Mouse (Mus musculus) T-helper 2 cell (primary cell): ENCODE measurements around the gene Klhl42.

ENCODE experiments used
- in situ Hi-C: fragments of 300-600 bp; cut with MboI, MseI; formaldehyde crosslinking; loops from one replicate; pipeline ENCODE4 v1.15.1; 2025; ENCODE audit warnings: high pct_unique_total_duplicates

Gene Klhl42

GRCm38 (mm10) chr6:147091136-147092120 is at the start of gene Klhl42:
Gene Klhl42 (plus strand): TSS chr6:147091379.
- in situ Hi-C loops: loop anchor here (5.0 to 25.0 kb wide), 2 partner anchors 44 to 1721 kb away; no protein-coding TSS in a partner anchor

- in situ Hi-C loops: no loop called here
Measured at GRCm38 (mm10) chr6:147042291-147043290, 48.6 kb upstream of the Klhl42 start, which contains the start of gene Mrps35. Gene Mrps35 (plus strand): TSS chr6:147042764.

- in situ Hi-C loops: no loop called here
Measured at GRCm38 (mm10) chr6:147043633-147044032, 47.5 kb upstream of the Klhl42 start.

GRCm38 (mm10) chr6:147049239-147049805 is 41.9 kb upstream of the Klhl42 start:
- in situ Hi-C loops: loop anchor here (5.0 kb wide), 1 partner anchor 43 kb away; the partner anchor contains the start of gene Klhl42

GRCm38 (mm10) chr6:147051666-147052065 is 39.5 kb upstream of the Klhl42 start:
- in situ Hi-C loops: no loop called here

GRCm38 (mm10) chr6:147052440-147052839 is 38.7 kb upstream of the Klhl42 start:
- in situ Hi-C loops: no loop called here

- in situ Hi-C loops: no loop called here
Measured at GRCm38 (mm10) chr6:147053785-147054646, 37.2 kb upstream of the Klhl42 start.

- in situ Hi-C loops: no loop called here
Measured at GRCm38 (mm10) chr6:147055374-147055977, 35.7 kb upstream of the Klhl42 start.

GRCm38 (mm10) chr6:147059326-147059725 is 31.9 kb upstream of the Klhl42 start:
- in situ Hi-C loops: no loop called here

- in situ Hi-C loops: no loop called here
Measured at GRCm38 (mm10) chr6:147061630-147062029, 29.5 kb upstream of the Klhl42 start.

- in situ Hi-C loops: no loop called here
Measured at GRCm38 (mm10) chr6:147062034-147062433, 29.1 kb upstream of the Klhl42 start.

- in situ Hi-C loops: no loop called here
Measured at GRCm38 (mm10) chr6:147062694-147063093, 28.5 kb upstream of the Klhl42 start.

GRCm38 (mm10) chr6:147064226-147064943 is 26.8 kb upstream of the Klhl42 start:
- in situ Hi-C loops: no loop called here

- in situ Hi-C loops: no loop called here
Measured at GRCm38 (mm10) chr6:147064944-147065261, 26.3 kb upstream of the Klhl42 start.

GRCm38 (mm10) chr6:147075808-147076387 is 15.3 kb upstream of the Klhl42 start:
- in situ Hi-C loops: loop anchor here (25.0 kb wide), 1 partner anchor 1736 kb away; no protein-coding TSS in a partner anchor

GRCm38 (mm10) chr6:147076878-147077277 is 14.3 kb upstream of the Klhl42 start:
- in situ Hi-C loops: loop anchor here (25.0 kb wide), 1 partner anchor 1735 kb away; no protein-coding TSS in a partner anchor

- in situ Hi-C loops: loop anchor here (25.0 kb wide), 1 partner anchor 1732 kb away; no protein-coding TSS in a partner anchor
Measured at GRCm38 (mm10) chr6:147079919-147080318, 11.3 kb upstream of the Klhl42 start.

- in situ Hi-C loops: loop anchor here (25.0 kb wide), 1 partner anchor 1727 kb away; no protein-coding TSS in a partner anchor
Measured at GRCm38 (mm10) chr6:147085398-147086040, 5.7 kb upstream of the Klhl42 start.
